Mouse (Mus musculus) limb, embryonic 12.5 days (tissue): ENCODE results near the gene Gm28048. TPM values are rescaled to one million over a fixed set of nuclear protein-coding genes. Genes with fewer than 3 reads are reported as not detected.

Source experiments
- ATAC-seq: fragments of 200-750 bp; cut with Nextera tagmentation; 2 replicates; pipeline ENCODE4 v1.8.0; 2017; ENCODE audit warnings: low read depth, moderate TSS enrichment; ENCODE audit not compliant: insufficient number of reproducible peaks, insufficient read depth, low FRiP score, low TSS enrichment
- H3K27ac ChIP-seq: fragments of 300-500 bp; sonication (generic); 2 replicates; pipeline ENCODE4 v1.5.1; 2016; ENCODE audit warnings: mild to moderate bottlenecking, moderate library complexity
- H3K27me3 ChIP-seq: fragments of 300-500 bp; sonication (generic); 2 replicates; pipeline ENCODE4 v1.6.1; 2016; ENCODE audit warnings: mild to moderate bottlenecking, moderate library complexity
- H3K36me3 ChIP-seq: fragments of 300-500 bp; sonication (generic); 2 replicates; pipeline ENCODE4 v1.6.1; 2016; ENCODE audit warnings: mild to moderate bottlenecking, moderate library complexity
- H3K4me1 ChIP-seq: fragments of 300-500 bp; sonication (generic); replicated peaks from 2 replicates; pipeline ENCODE4 v1.6.1; 2016
- H3K4me2 ChIP-seq: fragments of 300-500 bp; sonication (generic); 2 replicates; pipeline ENCODE4 v1.6.1; 2016; ENCODE audit warnings: mild to moderate bottlenecking, moderate library complexity
- H3K4me3 ChIP-seq: fragments of 300-500 bp; sonication (generic); replicated peaks from 2 replicates; pipeline ENCODE4 v1.5.1; 2016; ENCODE audit warnings: mild to moderate bottlenecking
- H3K9ac ChIP-seq: fragments of 300-500 bp; sonication (generic); replicated peaks from 2 replicates; pipeline ENCODE4 v1.6.1; 2016; ENCODE audit warnings: mild to moderate bottlenecking, moderate library complexity
- H3K9me3 ChIP-seq: fragments of 300-500 bp; sonication (generic); 2 replicates; pipeline ENCODE4 v1.6.1; 2016; ENCODE audit warnings: mild to moderate bottlenecking, moderate library complexity
- WGBS: fragments of 180-500 bp; shearing (Covaris S2); methylation state at CpG from one replicate; pipeline ENCODE4 v1.1.7; 2016; 5-methylcytosine and 5-hydroxymethylcytosine counted together
- polyA plus RNA-seq: library from polyadenylated mRNA; unstranded; fragments of >200 nt; fragmentation: Nextera tagmentation; extraction: Ambion mirVana; gene quantifications from 2 replicates; pipeline ENCODE4 v1.2.1, GENCODE M21; 2016

Gm28048 gene
- polyA plus RNA-seq, 1 experiment from 2014 or later: 5.9 TPM

GRCm38 (mm10) chr11:22970546-22970945 is 11.3 kb downstream of the Gm28048 start:
- peaks cover 14% of the 10 kb centered on the region for H3K4me1 ChIP-seq
- H3K4me3 ChIP-seq: no peak overlapping the region
- no peak overlapping the region for H3K27ac ChIP-seq
- no peaks in the 10 kb centered on the region for H3K27me3 ChIP-seq
- H3K36me3 ChIP-seq: peaks cover 49% of the 10 kb centered on the region
- no peak overlapping the region for H3K4me2 ChIP-seq
- no peak for ATAC-seq
- peaks cover 52% of the 10 kb centered on the region for H3K9me3 ChIP-seq
- H3K9ac ChIP-seq: no peak overlapping the region
- 100% methylated on average over 1 of the region's 1 CpGs for WGBS

DNA sequence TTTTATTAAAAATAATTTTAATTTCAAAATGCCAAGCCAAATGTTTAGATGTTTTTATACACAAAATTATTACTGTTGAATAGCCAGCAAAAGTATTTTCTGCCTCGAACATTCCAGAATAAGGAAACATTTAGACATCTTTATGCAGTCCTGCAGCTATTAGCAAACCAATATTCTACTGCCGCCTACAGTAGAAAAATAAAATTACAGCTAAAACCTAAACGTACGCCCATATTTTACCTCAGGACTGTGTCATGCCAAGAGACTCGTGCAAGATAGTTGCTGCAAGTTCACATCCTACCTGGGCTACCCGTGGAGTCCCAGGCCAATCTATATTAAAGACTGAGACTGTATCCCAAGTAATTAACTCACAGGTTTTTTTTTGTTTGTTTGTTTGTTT is 12.4 kb downstream of the Gm28048 start:
- 68% methylated on average over 6 of the region's 6 CpGs for WGBS
- H3K4me2 ChIP-seq: no peak overlapping the region
- H3K4me1 ChIP-seq: peaks cover 8% of the 10 kb centered on the region
- no peak overlapping the region for H3K9ac ChIP-seq
- H3K36me3 ChIP-seq: peaks cover 46% of the 10 kb centered on the region
- H3K4me3 ChIP-seq: no peak overlapping the region
- H3K27me3 ChIP-seq: no peaks in the 10 kb centered on the region
- H3K9me3 ChIP-seq: peaks cover 52% of the 10 kb centered on the region
- no peak for ATAC-seq
- no peak overlapping the region for H3K27ac ChIP-seq

- Histone ChIP-seq H3K9ac (no peak overlapping the region), H3K36me3 (peaks cover 19% of the 10 kb centered on the region), H3K4me1 (no peaks in the 10 kb centered on the region), H3K27me3 (no peaks in the 10 kb centered on the region), H3K4me2 (no peak overlapping the region), H3K27ac (no peak overlapping the region), H3K4me3 (no peak overlapping the region), H3K9me3 (peaks cover 22% of the 10 kb centered on the region)
- 79% methylated on average over 4 of the region's 4 CpGs for WGBS
- ATAC-seq: no peak
Observed at GRCm38 (mm10) chr11:22965503-22965902, 16.4 kb downstream of the Gm28048 start.

DNA sequence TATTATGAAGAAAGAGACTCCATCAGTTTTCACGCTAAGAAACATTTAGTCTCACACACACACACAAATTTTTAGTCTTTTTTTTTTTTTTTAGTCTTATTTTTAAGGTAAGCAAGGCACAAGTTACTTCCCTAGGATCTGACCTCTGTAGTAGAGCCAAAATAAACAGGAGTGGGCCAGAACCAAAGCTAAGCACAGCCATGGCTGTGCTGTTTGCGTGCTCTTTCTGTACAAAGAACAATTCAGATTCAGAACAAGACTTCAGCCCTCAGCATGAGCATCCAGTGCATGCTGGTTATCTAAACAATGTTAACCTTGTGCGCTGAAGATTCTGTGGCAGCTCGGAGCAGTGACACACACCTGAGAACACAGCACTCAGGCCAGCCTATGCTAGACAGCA is 17.5 kb downstream of the Gm28048 start:
- Histone ChIP-seq H3K4me1 (no peaks in the 10 kb centered on the region), H3K9ac (no peak overlapping the region), H3K4me3 (no peak overlapping the region), H3K4me2 (no peak overlapping the region), H3K36me3 (peaks cover 19% of the 10 kb centered on the region), H3K27me3 (no peaks in the 10 kb centered on the region), H3K9me3 (peaks cover 21% of the 10 kb centered on the region), H3K27ac (no peak overlapping the region)
- ATAC-seq: no peak
- 79% methylated on average over 4 of the region's 4 CpGs for WGBS

GRCm38 (mm10) chr11:22962101-22962500 is 19.8 kb downstream of the Gm28048 start:
- no peak overlapping the region for H3K4me3 ChIP-seq
- H3K4me1 ChIP-seq: no peaks in the 10 kb centered on the region
- no peak overlapping the region for H3K27ac ChIP-seq
- no peak overlapping the region for H3K9ac ChIP-seq
- no peaks in the 10 kb centered on the region for H3K27me3 ChIP-seq
- H3K4me2 ChIP-seq: no peak overlapping the region
- no peak for ATAC-seq
- peaks cover 8% of the 10 kb centered on the region for H3K36me3 ChIP-seq
- H3K9me3 ChIP-seq: peaks cover 12% of the 10 kb centered on the region
- 76% methylated on average over 1 of the region's 1 CpGs for WGBS

- WGBS: 86% methylated on average over 4 of the region's 4 CpGs
Observed at GRCm38 (mm10) chr11:22957791-22958374, 24.0 kb downstream of the Gm28048 start.

GRCm38 (mm10) chr11:22956830-22957229 is 25.1 kb downstream of the Gm28048 start:
- Histone ChIP-seq H3K36me3 (peaks cover 29% of the 10 kb centered on the region), H3K4me1 (no peaks in the 10 kb centered on the region), H3K27me3 (no peaks in the 10 kb centered on the region), H3K9ac (no peak overlapping the region), H3K27ac (no peak overlapping the region), H3K9me3 (no peaks in the 10 kb centered on the region), H3K4me3 (no peak overlapping the region), H3K4me2 (no peak overlapping the region)
- no peak for ATAC-seq
- WGBS: 77% methylated on average over 4 of the region's 4 CpGs

More at GRCm38 (mm10) chr11:22957791-22958374, 24.0 kb downstream of the Gm28048 start:
- H3K9me3 ChIP-seq: no peaks in the 10 kb centered on the region
- H3K4me2 ChIP-seq: no peak overlapping the region
- H3K36me3 ChIP-seq: peaks cover 20% of the 10 kb centered on the region
- no peaks in the 10 kb centered on the region for H3K4me1 ChIP-seq
- no peaks in the 10 kb centered on the region for H3K27me3 ChIP-seq
- H3K9ac ChIP-seq: no peak overlapping the region
- H3K27ac ChIP-seq: no peak overlapping the region
- ATAC-seq: no peak
- H3K4me3 ChIP-seq: no peak overlapping the region

DNA sequence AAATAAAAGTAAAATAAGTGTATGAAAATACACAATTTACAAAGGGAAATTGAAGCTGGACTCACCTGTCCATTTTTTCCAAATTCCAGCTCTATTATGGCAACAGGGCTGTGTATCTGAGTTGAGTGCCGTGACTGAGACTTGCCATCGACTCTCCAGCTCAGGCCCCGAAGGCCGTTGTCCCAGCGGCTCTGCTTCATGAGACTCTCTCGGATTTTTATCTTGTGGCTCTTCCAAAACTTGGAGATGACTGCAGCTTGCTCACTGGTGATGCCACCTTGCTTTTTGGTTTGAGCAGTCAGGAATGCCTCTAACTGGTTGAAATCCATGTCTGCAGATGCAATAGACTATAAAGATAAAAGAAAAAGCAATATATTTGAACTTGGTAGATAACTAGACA is 25.5 kb downstream of the Gm28048 start:
- no peak overlapping the region for H3K4me3 ChIP-seq
- H3K9ac ChIP-seq: no peak overlapping the region
- no peak overlapping the region for H3K4me2 ChIP-seq
- no peaks in the 10 kb centered on the region for H3K4me1 ChIP-seq
- no peaks in the 10 kb centered on the region for H3K9me3 ChIP-seq
- peaks cover 29% of the 10 kb centered on the region for H3K36me3 ChIP-seq
- no peak overlapping the region for H3K27ac ChIP-seq
- ATAC-seq: no peak
- 92% methylated on average over 6 of the region's 6 CpGs for WGBS
- H3K27me3 ChIP-seq: no peaks in the 10 kb centered on the region

DNA sequence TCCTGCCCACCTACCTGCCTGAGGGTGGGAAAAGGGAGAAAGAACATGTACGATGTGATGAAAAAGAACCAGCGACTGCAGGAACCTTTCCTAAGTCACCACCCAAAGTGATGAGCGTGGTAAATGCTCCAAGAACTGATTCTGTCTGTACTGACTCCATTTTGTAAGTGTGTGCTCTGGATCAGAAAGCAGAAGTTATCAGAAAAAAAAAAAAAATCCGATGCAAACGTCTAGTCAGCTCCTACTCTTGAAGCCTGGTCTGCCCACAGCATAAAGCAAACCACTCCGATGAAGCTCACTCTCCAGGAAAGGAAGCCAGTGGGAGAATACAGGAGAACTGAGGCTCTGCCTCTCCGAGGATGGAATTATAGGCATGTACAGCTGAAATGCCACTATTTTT is 29.2 kb downstream of the Gm28048 start:
- H3K4me1 ChIP-seq: no peaks in the 10 kb centered on the region
- 94% methylated on average over 7 of the region's 7 CpGs for WGBS
- H3K27me3 ChIP-seq: no peaks in the 10 kb centered on the region
- peaks cover 29% of the 10 kb centered on the region for H3K36me3 ChIP-seq
- no peak overlapping the region for H3K9ac ChIP-seq
- ATAC-seq: no peak
- no peak overlapping the region for H3K4me2 ChIP-seq
- no peak overlapping the region for H3K27ac ChIP-seq
- H3K4me3 ChIP-seq: no peak overlapping the region
- H3K9me3 ChIP-seq: no peaks in the 10 kb centered on the region

GRCm38 (mm10) chr11:22950131-22950530 is 31.8 kb downstream of the Gm28048 start:
- H3K4me1 ChIP-seq: no peaks in the 10 kb centered on the region

DNA sequence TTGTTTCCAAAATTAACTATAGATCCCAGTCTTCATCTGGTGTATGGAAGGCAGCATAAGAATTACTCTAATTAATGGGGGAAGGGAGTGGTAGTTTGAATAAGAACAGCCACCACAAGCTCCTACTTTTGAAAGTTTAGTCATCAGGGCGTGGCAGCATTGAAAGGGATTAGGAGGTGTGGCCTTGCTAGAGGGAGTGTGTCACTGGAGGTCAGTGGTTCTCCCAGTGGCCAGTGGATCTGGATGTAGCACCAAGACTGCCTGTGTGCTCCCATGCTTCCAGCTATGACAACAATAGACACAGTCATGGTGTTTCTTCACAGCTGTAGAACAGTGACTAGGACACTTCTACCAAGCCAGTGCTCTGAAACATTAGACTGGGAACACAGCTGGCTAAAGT is 32.8 kb downstream of the Gm28048 start:
- H3K4me3 ChIP-seq: no peak overlapping the region
- WGBS: 81% methylated on average over 1 of the region's 1 CpGs
- no peaks in the 10 kb centered on the region for H3K9me3 ChIP-seq
- no peak for ATAC-seq
- no peak overlapping the region for H3K4me2 ChIP-seq
- H3K27me3 ChIP-seq: no peaks in the 10 kb centered on the region
- peaks cover 11% of the 10 kb centered on the region; the same call in 1 of the 2 replicates for H3K36me3 ChIP-seq
- no peaks in the 10 kb centered on the region for H3K4me1 ChIP-seq
- no peak overlapping the region for H3K27ac ChIP-seq
- no peak overlapping the region for H3K9ac ChIP-seq

More at GRCm38 (mm10) chr11:22950131-22950530, 31.8 kb downstream of the Gm28048 start:
- H3K4me2 ChIP-seq: no peak overlapping the region
- no peak overlapping the region for H3K4me3 ChIP-seq
- H3K9me3 ChIP-seq: no peaks in the 10 kb centered on the region
- no peaks in the 10 kb centered on the region for H3K27me3 ChIP-seq
- WGBS: 92% methylated on average over 6 of the region's 6 CpGs
- no peak overlapping the region for H3K27ac ChIP-seq
- H3K9ac ChIP-seq: no peak overlapping the region
- ATAC-seq: no peak
- peaks cover 13% of the 10 kb centered on the region; the same call in 1 of the 2 replicates for H3K36me3 ChIP-seq

GRCm38 (mm10) chr11:22938983-22939382 is 42.9 kb downstream of the Gm28048 start:
- Histone ChIP-seq H3K4me1 (no peaks in the 10 kb centered on the region), H3K4me2 (no peak overlapping the region), H3K27ac (no peak overlapping the region), H3K36me3 (no peaks in the 10 kb centered on the region), H3K9me3 (no peaks in the 10 kb centered on the region), H3K4me3 (no peak overlapping the region), H3K27me3 (no peaks in the 10 kb centered on the region), H3K9ac (no peak overlapping the region)
- ATAC-seq: no peak
- 83% methylated on average over 2 of the region's 2 CpGs for WGBS
